Mouse (Mus musculus): Measurements from ENCODE around the gene Rbfox2.

Gene Rbfox2

GRCm38 (mm10) chr15:77306547-77307261, at the start of gene Rbfox2:
Gene Rbfox2, minus strand, starts transcription at chr15:77307004.
- in situ Hi-C loops (cut with MboI; ENCODE audit: unreplicated experiment in 2 of 2): no loop called here

- in situ Hi-C loops (cut with MboI; ENCODE audit: unreplicated experiment in 2 of 2): loop anchor here in 1 of 2 experiments (10.0 to 25.0 kb wide), 2 partner anchors 382 to 794 kb away; no protein-coding TSS in a partner anchor
Measured at GRCm38 (mm10) chr15:77356248-77356810, 49.5 kb upstream of the Rbfox2 start.

GRCm38 (mm10) chr15:77354848-77355551, 48.2 kb upstream of the Rbfox2 start:
- in situ Hi-C loops (cut with MboI; ENCODE audit: unreplicated experiment in 2 of 2): loop anchor here in 1 of 2 experiments (10.0 to 25.0 kb wide), 2 partner anchors 380 to 793 kb away; no protein-coding TSS in a partner anchor

GRCm38 (mm10) chr15:77354496-77354847, 47.7 kb upstream of the Rbfox2 start:
- in situ Hi-C loops (cut with MboI; ENCODE audit: unreplicated experiment in 2 of 2): loop anchor here in 1 of 2 experiments (10.0 to 25.0 kb wide), 2 partner anchors 380 to 792 kb away; no protein-coding TSS in a partner anchor

- in situ Hi-C loops (cut with MboI; ENCODE audit: unreplicated experiment in 2 of 2): loop anchor here in 1 of 2 experiments (10.0 to 25.0 kb wide), 2 partner anchors 379 to 791 kb away; no protein-coding TSS in a partner anchor
Measured at GRCm38 (mm10) chr15:77353764-77354163, 47.0 kb upstream of the Rbfox2 start.

- in situ Hi-C loops (cut with MboI; ENCODE audit: unreplicated experiment in 2 of 2): loop anchor here in 1 of 2 experiments (10.0 to 25.0 kb wide), 2 partner anchors 378 to 791 kb away; no protein-coding TSS in a partner anchor
Measured at GRCm38 (mm10) chr15:77352863-77353262, 46.1 kb upstream of the Rbfox2 start.

- in situ Hi-C loops (cut with MboI; ENCODE audit: unreplicated experiment in 2 of 2): loop anchor here in 1 of 2 experiments (10.0 to 25.0 kb wide), 2 partner anchors 375 to 788 kb away; no protein-coding TSS in a partner anchor
Measured at GRCm38 (mm10) chr15:77350117-77350516, 43.3 kb upstream of the Rbfox2 start.

GRCm38 (mm10) chr15:77348146-77348545, 41.3 kb upstream of the Rbfox2 start:
- in situ Hi-C loops (cut with MboI; ENCODE audit: unreplicated experiment in 2 of 2): no loop called here

- in situ Hi-C loops (cut with MboI; ENCODE audit: unreplicated experiment in 2 of 2): no loop called here
Measured at GRCm38 (mm10) chr15:77344127-77345125, 37.6 kb upstream of the Rbfox2 start.

- in situ Hi-C loops (cut with MboI; ENCODE audit: unreplicated experiment in 2 of 2): no loop called here
Measured at GRCm38 (mm10) chr15:77343527-77344091, 36.8 kb upstream of the Rbfox2 start.

- in situ Hi-C loops (cut with MboI; ENCODE audit: unreplicated experiment in 2 of 2): no loop called here
Measured at GRCm38 (mm10) chr15:77342962-77343526, 36.2 kb upstream of the Rbfox2 start.

- in situ Hi-C loops (cut with MboI; ENCODE audit: unreplicated experiment in 2 of 2): no loop called here
Measured at GRCm38 (mm10) chr15:77342005-77342404, 35.2 kb upstream of the Rbfox2 start.

GRCm38 (mm10) chr15:77340581-77340980, 33.8 kb upstream of the Rbfox2 start:
- in situ Hi-C loops (cut with MboI; ENCODE audit: unreplicated experiment in 2 of 2): no loop called here

- in situ Hi-C loops (cut with MboI; ENCODE audit: unreplicated experiment in 2 of 2): no loop called here
Measured at GRCm38 (mm10) chr15:77338924-77339429, 32.2 kb upstream of the Rbfox2 start.

GRCm38 (mm10) chr15:77338451-77338850, 31.6 kb upstream of the Rbfox2 start:
- in situ Hi-C loops (cut with MboI; ENCODE audit: unreplicated experiment in 2 of 2): no loop called here

GRCm38 (mm10) chr15:77337926-77338325, 31.1 kb upstream of the Rbfox2 start:
- in situ Hi-C loops (cut with MboI; ENCODE audit: unreplicated experiment in 2 of 2): no loop called here

GRCm38 (mm10) chr15:77336968-77337341, 30.2 kb upstream of the Rbfox2 start:
- in situ Hi-C loops (cut with MboI; ENCODE audit: unreplicated experiment in 2 of 2): no loop called here

- in situ Hi-C loops (cut with MboI; ENCODE audit: unreplicated experiment in 2 of 2): no loop called here
Measured at GRCm38 (mm10) chr15:77336287-77336967, 29.6 kb upstream of the Rbfox2 start.

Measured in v-Abl transformed pro-B cells (cell line).